Mouse (Mus musculus): ENCODE measurements around the gene Lmbrd1. TPM values are rescaled to one million over a fixed set of nuclear protein-coding genes. Genes with fewer than 3 reads are reported as not detected.
"Not testable (repeated sequence)": the region's sequence is repeated elsewhere in the genome, so short reads cannot be mapped to it uniquely, and the experiment has no call there.

The Lmbrd1 gene
- polyA plus RNA-seq, 1 experiment from 2014 or later: 12.0 TPM

DNA sequence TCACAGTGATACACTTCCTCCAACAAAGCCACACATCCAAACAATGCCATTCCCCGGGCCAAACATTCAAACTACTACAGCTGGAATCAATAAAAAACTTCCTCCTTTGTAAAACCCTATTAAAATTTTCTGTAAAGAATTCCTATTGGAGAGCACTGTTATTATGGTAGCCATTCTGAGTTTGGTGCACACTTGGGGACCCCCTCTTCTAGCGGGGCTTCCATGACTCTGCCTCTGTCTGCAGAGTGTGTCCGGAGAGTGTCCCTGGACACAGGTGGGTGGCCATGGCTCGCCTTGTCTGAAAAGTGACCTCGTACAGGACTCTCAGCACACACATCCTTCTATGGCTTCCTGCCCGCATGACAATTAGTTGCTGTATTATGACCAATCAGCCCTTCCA is 114.7 kb downstream of the Lmbrd1 start:
- Histone ChIP-seq H3K27me3 (no peaks in the 10 kb centered on the region), H3K4me3 (replicated peaks) (no peak overlapping the region), H3K4me2 (no peak overlapping the region), H3K36me3 (replicated peaks) (no peaks in the 10 kb centered on the region), H3K27ac (replicated peaks) (no peak overlapping the region), H3K9ac (no peak overlapping the region), H3K9me3 (replicated peaks) (no peaks in the 10 kb centered on the region), H3K4me1 (replicated peaks) (no peaks in the 10 kb centered on the region)
- WGBS (ENCODE audit: insufficient replicate concordance): 76% methylated on average over 6 of the region's 6 CpGs
- no peak for ATAC-seq (ENCODE audit: insufficient read depth)

DNA sequence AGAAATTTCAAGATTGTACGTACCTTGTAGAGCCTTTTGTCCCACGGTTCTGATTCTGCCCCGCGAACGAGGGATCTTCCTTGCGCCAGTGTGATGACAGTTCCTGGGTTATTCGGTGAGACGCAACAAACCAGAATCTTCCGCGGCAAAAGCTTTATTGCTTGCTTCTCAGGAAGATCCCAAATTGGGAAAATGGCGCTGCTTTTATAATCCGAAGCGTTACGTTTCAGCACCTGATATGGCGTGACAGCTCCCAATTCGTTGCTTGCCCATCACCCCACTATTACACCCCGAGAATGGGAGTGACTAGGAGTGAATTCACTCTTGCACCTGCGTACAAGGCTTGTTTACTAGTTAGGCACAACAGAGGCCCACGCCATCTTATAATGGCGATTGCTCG is 129.5 kb downstream of the Lmbrd1 start:
- H3K9me3 ChIP-seq (replicated peaks); H3K4me2 ChIP-seq; H3K27ac ChIP-seq (replicated peaks); H3K27me3 ChIP-seq; H3K9ac ChIP-seq; H3K4me1 ChIP-seq (replicated peaks); H3K4me3 ChIP-seq (replicated peaks); H3K36me3 ChIP-seq (replicated peaks); ATAC-seq (ENCODE audit: insufficient read depth): not testable (repeated sequence)
- 77% methylated on average over 21 of the region's 21 CpGs for WGBS (ENCODE audit: insufficient replicate concordance)

Other genes with a start within 250 kb of the Lmbrd1 start
- 0.03 and 0.07 TPM in 2 replicates for gene Col19a1, start 91.2 kb upstream of the Lmbrd1 start, polyA plus RNA-seq (2015; fragmentation: Nextera tagmentation; extraction: Ambion mirVana)